Mouse (Mus musculus) bone marrow, adult 2 months (tissue): ENCODE measurements around the gene Gm30302. TPM values are rescaled to one million over a fixed set of nuclear protein-coding genes. Genes with fewer than 3 reads are reported as not detected.
"Not testable (repeated sequence)": the region's sequence is repeated elsewhere in the genome, so short reads cannot be mapped to it uniquely, and the experiment has no call there.

ENCODE experiments used
- H3K27ac ChIP-seq: fragments of 200-500 bp; 2 replicates; pipeline ENCODE4 v1.5.1; 2012; ENCODE audit warnings: low read depth, mild to moderate bottlenecking, control low read depth, inconsistent platforms, low read length; ENCODE audit not compliant: control insufficient read depth, poor library complexity, insufficient read depth
- H3K4me1 ChIP-seq: fragments of 200-500 bp; 2 replicates; pipeline ENCODE4 v1.6.1; 2011; ENCODE audit warnings: low read length; ENCODE audit not compliant: control insufficient read depth, insufficient read depth
- H3K4me3 ChIP-seq: fragments of 200-500 bp; replicated peaks from 2 replicates; pipeline ENCODE3; 2011; ENCODE audit warnings: mild to moderate bottlenecking, low read depth, low read length, control low read depth; ENCODE audit not compliant: control insufficient read depth
- CTCF ChIP-seq: fragments of 200-500 bp; IDR thresholded peaks from 2 replicates; pipeline ENCODE4 v1.5.1; 2011; ENCODE audit warnings: low read length, control low read depth; ENCODE audit not compliant: control insufficient read depth, insufficient read depth
- POLR2A ChIP-seq: fragments of 200-500 bp; IDR thresholded peaks from 2 replicates; pipeline ENCODE4 v1.6.1; 2011; ENCODE audit warnings: low read depth, mild to moderate bottlenecking, control low read depth, low read length, borderline replicate concordance; ENCODE audit not compliant: control insufficient read depth
- WGBS: fragments of 180-500 bp; shearing (Covaris S2); methylation state at CpG from one replicate; pipeline ENCODE4 v1.1.7; 2018; 5-methylcytosine and 5-hydroxymethylcytosine counted together
- polyA plus RNA-seq: library from polyadenylated mRNA; stranded (reverse); fragments of >200 nt; gene quantifications from 2 replicates; pipeline ENCODE4 v1.2.4, GENCODE M21; 2011; ENCODE audit warnings: low replicate concordance; ENCODE audit not compliant: missing spikeins, insufficient read depth, insufficient read length

Gm30302 gene
- polyA plus RNA-seq, 1 experiment = not detected

DNA sequence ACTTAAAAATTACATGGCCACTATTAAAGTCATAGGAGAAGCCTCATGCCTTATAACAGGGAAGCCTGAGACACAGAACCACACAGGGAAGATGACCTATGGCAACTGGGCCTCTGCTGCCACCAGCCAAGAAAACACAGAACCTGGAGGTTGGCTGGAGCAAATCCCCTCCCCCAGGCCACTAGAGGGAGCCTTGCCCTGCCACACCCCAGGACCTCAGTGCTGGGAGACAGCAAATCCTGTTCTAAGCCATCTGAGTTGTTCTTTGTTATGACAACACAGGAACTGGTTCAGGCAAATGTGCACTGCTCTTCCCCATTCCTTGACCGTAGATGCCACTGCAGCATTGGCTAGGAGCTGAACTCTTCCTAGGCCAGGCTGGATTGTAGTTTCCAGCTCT, 8.3 kb upstream of the Gm30302 start:
- no peak overlapping the region for H3K4me3 ChIP-seq
- 48% methylated on average over 1 of the region's 1 CpGs for WGBS
- no peak; the same call in 1 of the 2 replicates for TF ChIP-seq CTCF
- TF ChIP-seq POLR2A = no peak
- no peak overlapping the region for H3K27ac ChIP-seq
- H3K4me1 ChIP-seq = no peaks in the 10 kb centered on the region

DNA sequence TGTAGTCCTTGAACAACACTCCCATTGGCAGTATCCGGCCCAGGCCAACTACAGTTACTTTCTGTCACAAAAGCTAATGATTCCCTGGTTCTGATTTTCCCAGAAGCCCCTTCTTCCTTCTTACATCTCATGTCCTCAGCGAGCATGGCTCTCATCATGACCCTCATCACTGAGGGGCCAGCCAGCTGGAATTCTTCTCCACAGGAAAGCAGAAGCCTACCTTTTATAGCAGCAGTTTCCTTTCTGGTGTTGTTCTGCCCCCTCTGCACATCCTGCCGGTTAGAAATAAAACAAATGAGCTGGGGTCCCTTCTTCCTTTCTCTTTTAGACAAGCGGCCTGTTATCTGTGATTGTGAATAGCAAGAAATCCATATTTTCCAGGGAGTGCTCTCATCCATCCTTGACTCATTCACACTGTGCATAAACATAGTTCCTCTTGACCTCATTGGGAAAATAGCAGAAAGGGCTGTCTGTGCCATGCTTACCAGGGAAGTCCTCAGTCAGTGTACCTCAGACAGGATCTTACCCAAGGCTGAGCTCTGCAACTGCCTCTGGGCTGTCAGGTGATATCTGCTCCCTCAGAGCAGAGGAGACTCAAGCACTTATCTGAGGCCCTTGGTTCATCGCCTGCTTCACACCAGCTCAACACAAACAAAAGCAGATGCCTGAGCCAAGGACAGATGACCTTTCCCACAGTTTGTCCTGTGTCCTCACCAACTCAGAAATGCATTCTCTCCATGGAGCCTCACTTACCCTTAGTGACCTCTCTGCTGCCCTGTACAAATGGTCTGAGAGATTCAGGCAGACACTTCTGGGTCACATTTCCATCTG, 10.0 kb downstream of the Gm30302 start:
- Histone ChIP-seq H3K4me3 (no peak overlapping the region), H3K4me1 (no peaks in the 10 kb centered on the region; the same call in 1 of the 2 replicates), H3K27ac (no peak overlapping the region)
- TF ChIP-seq CTCF (no peak), POLR2A (no peak)
- WGBS = 30% methylated on average over 5 of the region's 5 CpGs

DNA sequence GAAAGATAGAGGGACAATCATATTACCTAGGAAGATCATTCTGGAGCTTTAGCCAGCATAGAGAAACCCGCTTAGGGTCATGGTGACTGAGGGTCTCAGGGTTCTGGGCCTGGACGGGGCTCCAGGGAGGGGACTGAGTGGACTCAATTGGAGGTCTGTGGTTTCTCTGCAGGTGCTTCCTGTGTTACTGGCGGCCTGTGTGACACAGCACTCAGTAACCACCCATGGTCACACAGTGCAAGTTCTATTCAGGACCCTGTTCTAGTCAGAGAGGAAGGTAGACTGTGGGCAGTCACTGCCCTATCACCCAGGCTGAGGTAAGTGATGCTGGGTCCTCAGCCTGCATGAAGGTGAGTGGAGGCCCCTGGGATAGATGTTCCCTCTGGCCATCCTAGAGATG, 14.9 kb downstream of the Gm30302 start:
- Histone ChIP-seq H3K27ac (no peak overlapping the region), H3K4me3 (no peak overlapping the region), H3K4me1 (no peaks in the 10 kb centered on the region; the same call in 1 of the 2 replicates)
- TF ChIP-seq POLR2A (no peak), CTCF (no peak)
- 19% methylated on average over 3 of the region's 3 CpGs for WGBS

DNA sequence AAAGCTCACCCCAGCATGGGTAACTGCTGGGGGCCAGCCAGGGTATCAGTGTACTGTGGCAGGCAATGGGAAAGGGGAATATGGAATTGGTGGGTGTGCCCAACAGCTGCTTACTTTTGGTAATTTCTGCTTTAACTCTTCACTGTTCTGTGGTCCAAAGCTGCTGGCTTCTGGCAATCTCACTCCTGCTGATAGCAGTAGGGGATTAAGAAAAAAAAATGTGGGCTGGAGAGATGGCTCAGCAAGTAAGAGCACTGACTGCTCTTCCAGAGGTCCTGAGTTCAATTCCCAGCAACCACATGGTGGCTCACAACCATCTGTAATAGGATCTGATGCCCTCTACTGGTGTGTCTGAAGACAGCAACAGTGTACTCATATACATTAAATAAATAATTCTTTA, 27.3 kb downstream of the Gm30302 start:
- not testable (repeated sequence) for H3K4me1 ChIP-seq, H3K4me3 ChIP-seq, H3K27ac ChIP-seq

DNA sequence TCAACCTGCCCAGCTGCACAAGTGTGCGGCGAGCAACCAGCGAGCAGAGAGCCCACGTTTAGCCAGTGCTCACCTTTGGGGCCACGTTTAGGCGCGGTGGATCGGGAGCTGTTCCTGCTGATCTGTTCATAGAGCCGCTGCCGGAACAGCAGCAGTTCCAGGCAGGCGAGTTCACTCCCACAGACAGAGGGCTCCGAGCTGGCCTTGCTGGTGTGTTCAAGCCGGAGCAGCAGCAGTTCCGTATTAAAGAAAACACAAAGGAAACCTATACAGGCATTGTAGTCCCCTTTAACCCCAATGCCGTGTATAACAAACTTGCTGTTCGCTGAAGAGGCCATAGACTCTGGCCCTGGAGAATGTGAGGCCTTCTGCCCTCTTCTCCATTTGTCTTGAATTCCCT, 29.7 kb downstream of the Gm30302 start:
- TF ChIP-seq POLR2A (no peak), CTCF (no peak)
- 81% methylated on average over 16 of the region's 16 CpGs for WGBS
- Histone ChIP-seq H3K4me3 (no peak overlapping the region), H3K4me1 (no peaks in the 10 kb centered on the region), H3K27ac (no peak overlapping the region)

DNA sequence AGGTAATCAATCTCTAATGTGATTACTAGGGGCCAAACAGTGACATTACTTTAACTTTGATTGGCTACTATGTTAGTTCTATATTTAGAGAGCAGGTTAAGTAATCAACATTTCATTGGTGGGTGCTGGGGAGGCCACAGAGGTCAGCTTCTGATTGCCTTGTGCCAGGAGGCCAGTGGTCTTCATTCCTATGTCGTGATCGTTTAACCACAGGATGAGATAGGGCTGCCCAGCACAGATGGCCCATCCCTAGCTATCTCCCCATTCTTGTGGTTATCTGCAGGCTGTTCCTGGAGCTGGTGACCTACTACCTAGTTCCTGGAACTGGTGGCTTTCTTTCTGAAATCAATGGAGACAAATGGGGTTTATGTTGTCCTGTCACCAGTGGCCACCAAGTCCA, 30.8 kb downstream of the Gm30302 start:
- TF ChIP-seq POLR2A (no peak), CTCF (no peak)
- Histone ChIP-seq H3K4me3 (no peak overlapping the region), H3K4me1 (no peaks in the 10 kb centered on the region), H3K27ac (no peak overlapping the region)
- WGBS = 60% methylated on average over 2 of the region's 2 CpGs

DNA sequence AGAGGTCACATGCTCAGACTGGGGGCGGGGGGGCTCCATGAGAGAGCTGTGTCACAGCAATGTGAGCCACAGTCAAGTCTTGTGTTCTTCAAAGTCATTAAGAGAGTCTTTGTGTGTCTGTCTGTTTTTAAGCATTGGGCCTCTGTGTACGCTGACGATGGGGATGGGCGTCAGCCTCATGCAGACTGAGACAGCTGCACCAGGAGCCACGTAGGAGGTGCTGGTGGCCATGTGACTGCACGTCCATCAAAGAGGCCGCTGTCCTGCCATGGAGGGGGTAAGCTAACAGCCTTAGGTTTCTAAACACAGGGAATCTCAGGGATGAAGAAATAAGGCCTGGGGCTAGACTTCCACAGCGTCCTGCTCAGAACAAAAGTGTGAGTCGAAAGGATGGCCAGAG, 32.5 kb downstream of the Gm30302 start:
- 74% methylated on average over 9 of the region's 9 CpGs for WGBS
- no peaks in the 10 kb centered on the region for H3K4me1 ChIP-seq
- no peak overlapping the region for H3K4me3 ChIP-seq
- TF ChIP-seq POLR2A (no peak), CTCF (no peak)
- H3K27ac ChIP-seq = no peak overlapping the region

DNA sequence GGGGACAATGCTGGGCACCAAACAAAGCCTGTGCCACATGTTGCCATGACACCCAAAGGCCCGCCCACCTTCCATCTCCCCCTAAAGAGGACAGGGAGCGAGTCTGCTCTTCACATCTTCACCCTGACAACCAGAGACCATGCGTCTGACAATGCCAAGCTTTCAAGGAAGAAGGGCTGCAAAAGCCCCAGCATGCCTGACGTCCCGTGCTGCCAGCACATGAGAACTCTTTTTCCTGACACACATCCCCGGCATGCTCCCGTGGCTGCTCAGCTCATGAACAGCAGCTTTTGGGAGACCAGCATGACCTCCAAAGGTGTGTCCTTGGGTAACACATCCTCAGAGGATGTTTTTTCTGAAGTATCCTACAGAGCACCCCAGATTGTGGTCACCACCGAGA, 33.5 kb downstream of the Gm30302 start:
- Histone ChIP-seq H3K27ac (no peak overlapping the region), H3K4me1 (no peaks in the 10 kb centered on the region), H3K4me3 (no peak overlapping the region)
- WGBS = 89% methylated on average over 8 of the region's 8 CpGs
- no peak for TF ChIP-seq POLR2A
- TF ChIP-seq CTCF = no peak

DNA sequence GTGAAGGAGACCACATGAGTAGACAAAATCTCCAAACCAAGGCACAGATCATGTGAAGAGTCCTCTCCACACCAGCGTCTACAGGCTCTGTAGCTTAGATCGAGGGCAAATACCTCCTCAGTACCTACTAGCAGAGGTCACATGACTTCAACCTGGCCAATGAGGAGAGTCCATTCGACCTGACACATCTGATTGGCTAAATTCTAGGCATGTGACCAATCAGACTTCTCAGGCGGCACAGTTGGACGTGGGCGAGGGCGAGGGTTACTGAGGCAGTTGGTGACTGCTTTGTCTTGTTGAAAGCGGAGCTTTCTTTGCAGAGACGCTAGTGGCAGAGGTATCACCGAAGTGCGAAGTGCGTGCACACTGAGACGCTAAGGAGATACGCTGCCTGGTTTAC, 36.6 kb downstream of the Gm30302 start:
- H3K4me3 ChIP-seq = no peak overlapping the region
- TF ChIP-seq POLR2A (no peak), CTCF (no peak)
- no peaks in the 10 kb centered on the region for H3K4me1 ChIP-seq
- H3K27ac ChIP-seq = no peak overlapping the region
- WGBS = 85% methylated on average over 14 of the region's 14 CpGs
